ENCODE assay signal across 8 mouse cellular contexts in genomic region chr10:63022541-63023120, GRCm38 (mm10). TPM values are rescaled to one million over a fixed set of nuclear protein-coding genes. Genes with fewer than 3 reads are reported as not detected.
DNase-seq lines count a peak whose midpoint lies in the region; ATAC-seq and TF ChIP-seq lines count a peak whose summit lies in the region.

No protein-coding gene starts in this region.

- H3K9me3 ChIP-seq in lung, embryonic 14.5 days (ENCODE audit: low read depth, low read length), result no peaks in the 10 kb centered on the region
- H3K9me3 ChIP-seq in midbrain, embryonic 16.5 days (replicated peaks; ENCODE audit: control insufficient read depth, low read length, poor library complexity, severe bottlenecking), result no peaks in the 10 kb centered on the region

- H3K4me1 ChIP-seq in lung, embryonic 14.5 days (ENCODE audit: insufficient read depth), result peaks cover 16% of the 10 kb centered on the region
- H3K4me1 ChIP-seq in cortical plate, adult 2 months (ENCODE audit: control insufficient read depth, insufficient read depth, low read length), result peaks cover 4% of the 10 kb centered on the region
- H3K4me1 ChIP-seq in midbrain, embryonic 16.5 days (ENCODE audit: control insufficient read depth, insufficient read depth, low read length), result peaks cover 55% of the 10 kb centered on the region

- peak overlapping the region; percentile 100 for H3K27ac ChIP-seq in lung, embryonic 14.5 days (ENCODE audit: low read depth)
- peak overlapping the region; percentile 99 for H3K27ac ChIP-seq in cortical plate, adult 2 months (ENCODE audit: insufficient read depth, low read length)
- peak overlapping the region; percentile 100 for H3K27ac ChIP-seq in midbrain, embryonic 16.5 days (ENCODE audit: low read length)

- no peak for TF ChIP-seq CTCF in lung, embryonic 14.5 days (IDR thresholded peaks at IDR 0.05; ENCODE audit: low read depth)
- TF ChIP-seq CTCF in cortical plate, adult 2 months (IDR thresholded peaks at IDR 0.05; ENCODE audit: extremely low read depth, insufficient read depth, low read length), result no peak

- no peaks in the 10 kb centered on the region for H3K27me3 ChIP-seq in lung, embryonic 14.5 days (ENCODE audit: insufficient read depth, low read length)
- H3K27me3 ChIP-seq in midbrain, embryonic 16.5 days (ENCODE audit: control insufficient read depth, insufficient read depth, low read depth, low read length), result no peaks in the 10 kb centered on the region

- H3K4me3 ChIP-seq in lung, embryonic 14.5 days (ENCODE audit: low read depth, low read length), result peak overlapping the region; percentile 95
- H3K4me3 ChIP-seq in cortical plate, adult 2 months (ENCODE audit: insufficient read depth, low read length), result peak overlapping the region; percentile 72
- peak overlapping the region; percentile 96 for H3K4me3 ChIP-seq in midbrain, embryonic 16.5 days (ENCODE audit: low read depth, low read length)

- no peak for TF ChIP-seq POLR2A in cortical plate, adult 2 months (IDR thresholded peaks at IDR 0.05; ENCODE audit: extremely low read depth, insufficient read depth, low read length)

- peak; percentile 40 for DNase-seq in lung, embryonic 14.5 days
- DNase-seq in lung, postnatal 36 days, result no peak
- DNase-seq in induced T-regulatory cell, adult 2 months (ENCODE audit: low read depth), result peak; percentile 54
- DNase-seq in urinary bladder, postnatal 14 days (ENCODE audit: low spot score), result no peak
- no peak for DNase-seq in ovary, postnatal 36 days (ENCODE audit: low spot score)
- no peak for DNase-seq in right cerebral cortex, adult 18-20 months

- H3K9ac ChIP-seq in lung, embryonic 14.5 days, result peak overlapping the region; percentile 99
- peak overlapping the region; percentile 98 for H3K9ac ChIP-seq in midbrain, embryonic 16.5 days (ENCODE audit: low read depth, low read length)

- no peak for ATAC-seq in lung, embryonic 14.5 days (ENCODE audit: insufficient read depth)
- ATAC-seq in midbrain, embryonic 16.5 days, result no peak

- H3K36me3 ChIP-seq in lung, embryonic 14.5 days (ENCODE audit: insufficient read depth), result peaks cover 7% of the 10 kb centered on the region
- peaks cover 3% of the 10 kb centered on the region; the same call in 1 of the 2 replicates for H3K36me3 ChIP-seq in midbrain, embryonic 16.5 days (ENCODE audit: control insufficient read depth, insufficient read depth, low read length)

- H3K4me2 ChIP-seq in lung, embryonic 14.5 days, result peak overlapping the region; percentile 69
- peak overlapping the region; percentile 71 for H3K4me2 ChIP-seq in midbrain, embryonic 16.5 days (ENCODE audit: low read length)

- under 1% methylated on average over 27 of the region's 27 CpGs for WGBS in lung, embryonic 14.5 days
- WGBS in midbrain, embryonic 16.5 days, result under 1% methylated on average over 27 of the region's 27 CpGs

RNA-seq across cellular contexts. Expression of gene Hnrnph3, which starts 1.4 kb away (rescaled TPM):
- polyA plus RNA-seq in lung, embryonic 14.5 days (2014; fragmentation: Nextera tagmentation; extraction: Ambion mirVana), result 71.9 and 77.9 TPM in 2 replicates
- 78.7 and 86.6 TPM in 2 replicates for polyA plus RNA-seq in cortical plate, adult 2 months (2012; rRNA removed)
- polyA plus RNA-seq in midbrain, embryonic 16.5 days (2015; fragmentation: Nextera tagmentation; extraction: Ambion mirVana), result 140 and 167 TPM in 2 replicates

RNA-seq across cellular contexts. Expression of gene Pbld2, which starts 1.5 kb away (rescaled TPM):
- 1.1 and 1.5 TPM in 2 replicates for polyA plus RNA-seq in lung, embryonic 14.5 days (2014; fragmentation: Nextera tagmentation; extraction: Ambion mirVana)
- 3.1 TPM in 2 replicates for polyA plus RNA-seq in cortical plate, adult 2 months (2012; rRNA removed)
- 0.77 and 0.80 TPM in 2 replicates for polyA plus RNA-seq in midbrain, embryonic 16.5 days (2015; fragmentation: Nextera tagmentation; extraction: Ambion mirVana)

RNA-seq across cellular contexts. Expression of gene Pbld1, which starts 37.3 kb away (rescaled TPM):
- polyA plus RNA-seq in lung, embryonic 14.5 days (2014; fragmentation: Nextera tagmentation; extraction: Ambion mirVana), result 1.4 and 1.6 TPM in 2 replicates
- 0.17 and 0.19 TPM in 2 replicates for polyA plus RNA-seq in cortical plate, adult 2 months (2012; rRNA removed)
- 0.50 TPM in 2 replicates for polyA plus RNA-seq in midbrain, embryonic 16.5 days (2015; fragmentation: Nextera tagmentation; extraction: Ambion mirVana)

RNA-seq across cellular contexts. Expression of gene Rufy2, which starts 42.6 kb away (rescaled TPM):
- 16.9 and 18.8 TPM in 2 replicates for polyA plus RNA-seq in lung, embryonic 14.5 days (2014; fragmentation: Nextera tagmentation; extraction: Ambion mirVana)
- 58.9 and 63.7 TPM in 2 replicates for polyA plus RNA-seq in cortical plate, adult 2 months (2012; rRNA removed)
- polyA plus RNA-seq in midbrain, embryonic 16.5 days (2015; fragmentation: Nextera tagmentation; extraction: Ambion mirVana), result 61.2 and 63.0 TPM in 2 replicates

Comparison
In these comparisons a context has a peak if more than half of its experiments do, and no peak if none do; other contexts are left out.
1. DNase-seq: peak in lung, embryonic 14.5 days (single experiment) and induced T-regulatory cell, adult 2 months (single experiment); none in lung, postnatal 36 days (single experiment), urinary bladder, postnatal 14 days (single experiment), ovary, postnatal 36 days (single experiment) and right cerebral cortex, adult 18-20 months (single experiment).
2. Peak in every context shown above with its lines, with median percentiles within 50 percentile points of each other: H3K27ac ChIP-seq and H3K4me3 ChIP-seq.